Mouse (Mus musculus) bone marrow macrophage, adult 2 months (primary cell): ENCODE measurements around the gene Crybb2.

Experiments
- CTCF ChIP-seq: IDR thresholded peaks from 2 replicates; pipeline ENCODE4 v1.5.1; 2012; ENCODE audit warnings: low read depth, mild to moderate bottlenecking, low read length, moderate library complexity
- POLR2A ChIP-seq: IDR thresholded peaks from 2 replicates; pipeline ENCODE4 v1.6.1; 2012; ENCODE audit warnings: mild to moderate bottlenecking, low read depth, low read length, borderline replicate concordance

GRCm38 (mm10) chr5:113117361-113117760 is 47.4 kb upstream of the Crybb2 start:
- TF ChIP-seq POLR2A, result no peak
- no peak for TF ChIP-seq CTCF
